Mouse (Mus musculus) ES-Bruce4 (cell line): ENCODE measurements at regions not wholly inside any gene's neighbourhood (a gene's known extent, or its start where the extent isn't known, plus 50 kb on each side); places are given as distances from the start of the nearest gene placed in this dataset.

ENCODE experiments used
- CTCF ChIP-seq: IDR thresholded peaks from one replicate; pipeline ENCODE4 v1.8.1; 2011; ENCODE audit warnings: low read depth, low read length
- EP300 ChIP-seq: IDR thresholded peaks from 2 replicates; pipeline ENCODE4 v1.6.1; 2011; ENCODE audit warnings: low read depth, low read length; ENCODE audit not compliant: insufficient read depth
- POLR2A ChIP-seq: IDR thresholded peaks from one replicate; pipeline ENCODE4 v1.8.1; 2011; ENCODE audit warnings: low read length; ENCODE audit not compliant: insufficient read depth

GRCm38 (mm10) chr13:119363379-119363778 is 65.0 kb upstream of the Paip1 start:
- TF ChIP-seq CTCF (no peak), EP300 (no peak), POLR2A (no peak)
